Comparison of ENCODE assay signal across 15 mouse cellular contexts in genomic region chr9:65951082-65951587, GRCm38 (mm10). TPM values are rescaled to one million over a fixed set of nuclear protein-coding genes. Genes with fewer than 3 reads are reported as not detected.
DNase-seq lines count a peak whose midpoint lies in the region; ATAC-seq and TF ChIP-seq lines count a peak whose summit lies in the region.
"Had no signal": no experiment of that assay in that cellular context is flagged by ENCODE, and none has a peak within 500 bp of the region (broad histone marks: within the 10 kb centered on the region; RNA-seq: fewer than 3 reads in every experiment).

No protein-coding gene starts in this region.

- no peaks in the 10 kb centered on the region for H3K27me3 ChIP-seq in liver, postnatal 0 days (ENCODE audit: insufficient read depth, low read length)
- no peaks in the 10 kb centered on the region for H3K27me3 ChIP-seq in liver, embryonic 11.5 days (replicated peaks; ENCODE audit: control insufficient read depth, insufficient read depth, low read length)
- no peaks in the 10 kb centered on the region for H3K27me3 ChIP-seq in lung, postnatal 0 days (replicated peaks; ENCODE audit: insufficient read depth, low read length)
- H3K27me3 ChIP-seq: forebrain, embryonic 12.5 days; liver, embryonic 13.5 days had no signal

- intact Hi-C loops in gastrocnemius, adult 2 months (cut with DNase I): no loop called here

- H3K9ac ChIP-seq in liver, postnatal 0 days (replicated peaks): no peak overlapping the region
- H3K9ac ChIP-seq in liver, embryonic 11.5 days (ENCODE audit: low read depth, low read length): no peak overlapping the region
- H3K9ac ChIP-seq in lung, postnatal 0 days (replicated peaks; ENCODE audit: low read depth): no peak overlapping the region
- H3K9ac ChIP-seq: forebrain, embryonic 12.5 days; liver, embryonic 13.5 days had no signal

- H3K4me1 ChIP-seq in liver, postnatal 0 days (ENCODE audit: insufficient read depth): no peaks in the 10 kb centered on the region
- no peaks in the 10 kb centered on the region for H3K4me1 ChIP-seq in liver, embryonic 11.5 days (replicated peaks; ENCODE audit: control insufficient read depth, insufficient read depth, low read length)
- no peaks in the 10 kb centered on the region for H3K4me1 ChIP-seq in lung, postnatal 0 days (ENCODE audit: insufficient read depth, low read depth, low read length)
- H3K4me1 ChIP-seq: forebrain, embryonic 12.5 days; liver, embryonic 13.5 days had no signal

- H3K27ac ChIP-seq in gastrocnemius, adult 2 months: no peak overlapping the region
- H3K27ac ChIP-seq in liver, postnatal 0 days (ENCODE audit: low read depth): 0 out of 2 replicates have a peak overlapping the region, but pooled peaks have one; percentile 7
- no peak overlapping the region for H3K27ac ChIP-seq in liver, embryonic 11.5 days (ENCODE audit: low read depth, low read length)
- H3K27ac ChIP-seq in lung, postnatal 0 days (ENCODE audit: low read length): no peak overlapping the region
- H3K27ac ChIP-seq: forebrain, embryonic 12.5 days; kidney, postnatal 0 days; liver, embryonic 13.5 days had no signal

- peak; percentile 47; the same call in 1 of the 2 replicates for ATAC-seq in liver, postnatal 0 days
- ATAC-seq in liver, embryonic 11.5 days (replicated peaks; ENCODE audit: low FRiP score): no peak
- 0 out of 2 replicates have a peak, but pooled peaks have one; percentile 59 for ATAC-seq in erythroblast, adult 5-6 weeks (replicated peaks; ENCODE audit: low FRiP score, poor library complexity, severe bottlenecking)
- no peak for ATAC-seq in lung, postnatal 0 days
- ATAC-seq: CD4-positive, CD25-positive, alpha-beta regulatory T cell, adult 4 months; hindbrain, embryonic 16.5 days had no signal

- no peak for TF ChIP-seq CTCF in gastrocnemius, adult 2 months (IDR thresholded peaks at IDR 0.05)
- no peak for TF ChIP-seq CTCF in liver, postnatal 0 days (IDR thresholded peaks at IDR 0.05; ENCODE audit: low read depth)
- no peak for TF ChIP-seq CTCF in lung, postnatal 0 days (IDR thresholded peaks at IDR 0.05)

- TF ChIP-seq EP300 in liver, postnatal 0 days (IDR thresholded peaks at IDR 0.05; ENCODE audit: low read depth): no peak
- TF ChIP-seq EP300 in lung, postnatal 0 days (IDR thresholded peaks at IDR 0.05): no peak

- H3K36me3 ChIP-seq in liver, postnatal 0 days (replicated peaks; ENCODE audit: insufficient read depth, low read length): no peaks in the 10 kb centered on the region
- no peaks in the 10 kb centered on the region for H3K36me3 ChIP-seq in liver, embryonic 11.5 days (ENCODE audit: control insufficient read depth, insufficient read depth, low read length)
- H3K36me3 ChIP-seq in lung, postnatal 0 days (ENCODE audit: insufficient read depth, low read length): peaks cover 3% of the 10 kb centered on the region; the same call in 1 of the 2 replicates
- H3K36me3 ChIP-seq: forebrain, embryonic 12.5 days had no signal

- H3K9me3 ChIP-seq in liver, postnatal 0 days (ENCODE audit: low read length): no peaks in the 10 kb centered on the region
- H3K9me3 ChIP-seq in liver, embryonic 11.5 days (ENCODE audit: control insufficient read depth, low read length): no peaks in the 10 kb centered on the region
- no peaks in the 10 kb centered on the region for H3K9me3 ChIP-seq in lung, postnatal 0 days (ENCODE audit: low read length)
- H3K9me3 ChIP-seq: forebrain, embryonic 12.5 days; liver, embryonic 13.5 days had no signal

- DNase-seq in gastrocnemius, adult 2 months: peak; percentile 21
- DNase-seq in gastrocnemius, adult 8-10 months (ENCODE audit: low spot score in 2 of 2): no peak
- DNase-seq in liver, postnatal 0 days: peak; percentile 62
- DNase-seq in liver, embryonic 11.5 days (ENCODE audit: low spot score): no peak
- DNase-seq in lung, postnatal 0 days (ENCODE audit: low spot score): no peak
- no peak for DNase-seq in B cell, adult 2 months
- DNase-seq: liver, embryonic 13.5 days; lung, postnatal 14 days; right cerebral cortex, postnatal 14 days; thymus, adult 2 months had no signal

- no peak overlapping the region for H3K4me3 ChIP-seq in gastrocnemius, adult 2 months
- H3K4me3 ChIP-seq in liver, postnatal 0 days (ENCODE audit: low read depth, low read length): no peak overlapping the region
- H3K4me3 ChIP-seq in liver, embryonic 11.5 days (ENCODE audit: low read depth, low read length): no peak overlapping the region
- H3K4me3 ChIP-seq in lung, postnatal 0 days (ENCODE audit: low read depth, low read length): no peak overlapping the region
- H3K4me3 ChIP-seq: forebrain, embryonic 12.5 days; liver, embryonic 13.5 days had no signal

- H3K4me2 ChIP-seq in liver, postnatal 0 days (ENCODE audit: low read depth, low read length): no peak overlapping the region
- H3K4me2 ChIP-seq in liver, embryonic 11.5 days: no peak overlapping the region
- H3K4me2 ChIP-seq in lung, postnatal 0 days (replicated peaks; ENCODE audit: low read depth, low read length): no peak overlapping the region
- H3K4me2 ChIP-seq: forebrain, embryonic 12.5 days; liver, embryonic 13.5 days had no signal

- WGBS in liver, postnatal 0 days (ENCODE audit: insufficient replicate concordance): 72% methylated on average over 3 of the region's 3 CpGs
- 88% methylated on average over 3 of the region's 3 CpGs for WGBS in liver, embryonic 11.5 days
- 80% methylated on average over 3 of the region's 3 CpGs for WGBS in lung, postnatal 0 days

RNA-seq across cellular contexts. Expression of gene Csnk1g1, which starts 42.4 kb away (rescaled TPM):
- total RNA-seq in gastrocnemius, adult 2 months (2021): 1 to 10 TPM; 7.9 to 8.0 TPM
- total RNA-seq in gastrocnemius, adult 8-10 months (2022): 1 to 10 TPM; 7.7 to 8.0 (median 7.7) TPM
- 1.9 and 2.0 TPM in 2 replicates for polyA plus RNA-seq in liver, postnatal 0 days (2015; fragmentation: Nextera tagmentation; extraction: Ambion mirVana)
- polyA plus RNA-seq in liver, embryonic 11.5 days (2014; fragmentation: Nextera tagmentation; extraction: Ambion mirVana): 10.8 and 11.7 TPM in 2 replicates
- total RNA-seq in erythroblast, adult 5-6 weeks (2015; ENCODE audit: low replicate concordance): 9.6 and 15.8 TPM in 2 replicates
- 12.5 and 19.3 TPM in 2 replicates for total RNA-seq in erythroblast, adult 5-6 weeks (2017; ENCODE audit: low replicate concordance)
- polyA plus RNA-seq in lung, postnatal 0 days (2015; fragmentation: Nextera tagmentation; extraction: Ambion mirVana): 8.4 and 8.9 TPM in 2 replicates

RNA-seq across cellular contexts. Expression of gene Trip4, which starts 42.5 kb away (rescaled TPM):
- 10 to 100 TPM; 13.7 to 15.5 TPM for total RNA-seq in gastrocnemius, adult 2 months (2021)
- total RNA-seq in gastrocnemius, adult 8-10 months (2022): 10 to 100 TPM; 13.6 to 15.6 (median 14.4) TPM
- 6.8 and 8.7 TPM in 2 replicates for polyA plus RNA-seq in liver, postnatal 0 days (2015; fragmentation: Nextera tagmentation; extraction: Ambion mirVana)
- polyA plus RNA-seq in liver, embryonic 11.5 days (2014; fragmentation: Nextera tagmentation; extraction: Ambion mirVana): 24.6 and 25.8 TPM in 2 replicates
- total RNA-seq in erythroblast, adult 5-6 weeks (2015; ENCODE audit: low replicate concordance): 5.4 and 6.0 TPM in 2 replicates
- total RNA-seq in erythroblast, adult 5-6 weeks (2017; ENCODE audit: low replicate concordance): 8.0 and 13.5 TPM in 2 replicates
- 17.6 and 18.7 TPM in 2 replicates for polyA plus RNA-seq in lung, postnatal 0 days (2015; fragmentation: Nextera tagmentation; extraction: Ambion mirVana)

Comparison
In these comparisons a context has a peak if more than half of its experiments do, and no peak if none do; other contexts are left out.
1. DNase-seq: peak in gastrocnemius, adult 2 months (single experiment) and liver, postnatal 0 days (single experiment); none in gastrocnemius, adult 8-10 months (0 of 2), liver, embryonic 11.5 days (single experiment), lung, postnatal 0 days (single experiment) and B cell, adult 2 months (0 of 2).
2. ATAC-seq: peak in liver, postnatal 0 days (single experiment) and erythroblast, adult 5-6 weeks (single experiment); none in liver, embryonic 11.5 days (single experiment) and lung, postnatal 0 days (single experiment).